Mouse (Mus musculus) mature B cell (primary cell): Measurements from ENCODE around the gene Cd200r2.
"Not testable (repeated sequence)": the region's sequence is repeated elsewhere in the genome, so short reads cannot be mapped to it uniquely, and the experiment has no call there.

Experiments used
- in situ Hi-C: fragments of 300-500 bp; cut with MboI; formaldehyde crosslinking; loops from 2 replicates; pipeline ENCODE4 v1.14.3; 2019

The Cd200r2 gene

DNA sequence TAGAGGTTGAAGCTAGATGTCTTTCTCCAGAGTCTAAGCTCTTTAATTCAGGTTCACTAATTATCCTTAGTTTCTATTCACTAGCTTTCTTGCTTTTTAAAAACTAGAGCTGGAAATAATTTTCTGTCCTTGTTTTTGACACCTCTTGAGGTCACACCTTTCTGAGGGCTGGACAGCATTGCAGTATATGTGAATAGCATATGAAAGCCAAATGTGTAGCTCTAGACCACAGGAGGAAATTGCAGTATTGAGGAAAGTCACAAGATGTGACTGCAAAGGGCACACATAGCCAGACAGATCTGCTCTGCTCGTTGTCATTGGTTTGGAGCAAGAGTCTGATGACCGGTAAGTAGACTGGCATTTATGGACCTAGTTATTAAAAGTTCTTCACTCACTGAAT, at the start of gene Cd200r2:
TSS of gene Cd200r2 (plus strand) at position 301 of the 400 bp plus-strand sequence.
- in situ Hi-C loops, result no loop called here

DNA sequence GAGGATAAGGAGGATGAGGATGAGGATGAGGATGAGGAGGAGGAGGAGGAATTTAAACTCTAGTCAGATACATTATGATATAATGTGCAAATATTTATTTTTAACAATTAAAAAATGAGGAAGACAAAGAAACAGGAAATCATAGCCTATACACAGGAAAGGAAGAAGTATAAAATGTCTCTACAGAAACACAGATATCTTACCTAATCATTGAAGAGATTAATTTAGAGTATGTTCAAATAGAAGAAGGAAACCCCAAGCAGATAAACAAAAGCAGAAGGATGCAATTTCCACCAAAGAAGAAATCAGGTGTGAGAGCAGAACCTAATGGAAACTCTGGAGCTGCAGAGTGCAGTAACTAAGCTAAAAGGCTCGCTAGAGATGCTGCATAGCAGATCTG, 48.9 kb upstream of the Cd200r2 start:
- in situ Hi-C loops, result no loop called here

- in situ Hi-C loops, result no loop called here
Observed at GRCm38 (mm10) chr16:44820545-44820944, 46.4 kb upstream of the Cd200r2 start.

- in situ Hi-C loops, result no loop called here
Observed at GRCm38 (mm10) chr16:44832286-44832685, 34.6 kb upstream of the Cd200r2 start.

GRCm38 (mm10) chr16:44833189-44833588, 33.7 kb upstream of the Cd200r2 start:
- in situ Hi-C loops, result not testable (repeated sequence)

- in situ Hi-C loops, result no loop called here
Observed at GRCm38 (mm10) chr16:44875178-44875577, 8.3 kb downstream of the Cd200r2 start.

DNA sequence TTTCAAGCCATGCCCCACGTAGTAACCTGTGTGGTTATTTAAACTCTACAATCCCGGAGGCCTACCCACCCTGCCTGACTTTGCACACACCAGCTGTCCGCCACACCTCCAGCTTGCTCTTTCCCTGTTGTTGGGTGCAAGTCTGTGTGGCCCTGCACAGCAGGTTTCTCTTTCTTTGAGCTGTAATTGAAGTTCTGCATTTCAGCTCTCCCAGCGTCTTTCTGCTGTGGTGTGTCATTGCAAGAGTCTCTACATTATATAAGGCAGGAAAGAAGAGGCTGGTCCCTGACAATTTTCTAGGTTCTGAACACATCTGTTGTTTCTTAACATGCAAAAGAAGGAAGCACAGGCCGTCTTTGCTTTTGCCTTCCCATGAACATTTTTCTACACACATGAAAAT, 9.7 kb downstream of the Cd200r2 start:
- in situ Hi-C loops, result no loop called here

- in situ Hi-C loops, result no loop called here
Observed at GRCm38 (mm10) chr16:44877595-44877994, 10.7 kb downstream of the Cd200r2 start.

- in situ Hi-C loops, result no loop called here
Observed at GRCm38 (mm10) chr16:44890814-44891213, 23.9 kb downstream of the Cd200r2 start.

DNA sequence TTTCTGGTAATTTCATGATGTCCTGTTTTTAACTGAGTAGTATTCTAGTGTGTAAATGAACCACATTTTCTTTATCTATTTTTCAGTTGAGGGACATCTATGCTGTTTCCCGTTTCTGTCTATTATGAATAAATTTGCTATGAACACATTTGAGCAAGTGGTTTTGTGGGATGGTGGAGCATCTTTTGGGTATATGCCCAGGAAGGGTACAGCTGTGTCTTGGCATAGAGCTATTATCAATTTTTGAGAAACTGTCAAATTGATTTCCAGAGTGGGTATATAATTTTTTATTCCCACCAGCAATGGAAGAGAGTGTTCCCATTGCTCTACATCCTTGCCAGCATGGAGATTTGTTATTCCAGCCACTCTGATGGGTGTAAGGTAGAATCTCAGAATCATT, 65.1 kb downstream of the Cd200r2 start:
- in situ Hi-C loops, result no loop called here

DNA sequence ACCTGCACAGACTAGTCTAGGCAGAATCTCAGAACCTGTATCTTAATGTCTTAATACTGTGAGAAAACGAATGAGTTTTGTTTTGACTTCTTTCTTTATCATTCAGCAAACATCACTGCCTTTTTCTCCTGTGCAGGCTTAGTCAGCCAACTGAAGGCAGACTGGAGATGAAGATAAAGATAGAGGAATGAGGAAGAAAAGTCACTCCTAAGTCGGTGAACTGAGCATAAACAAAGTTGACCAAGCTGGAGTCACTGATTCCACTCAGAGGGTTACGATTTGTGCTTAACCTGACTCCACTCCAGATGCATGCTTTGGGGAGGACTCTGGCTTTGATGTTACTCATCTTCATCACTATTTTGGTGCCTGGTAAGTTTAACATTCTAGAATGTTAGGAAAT, 76.6 kb downstream of the Cd200r2 start, which contains the start of gene Cd200r3:
TSS of gene Cd200r3 (plus strand) at position 211 of the 400 bp plus-strand sequence.
- in situ Hi-C loops, result no loop called here

GRCm38 (mm10) chr16:44951360-44952114, 84.6 kb downstream of the Cd200r2 start:
- in situ Hi-C loops, result no loop called here

GRCm38 (mm10) chr16:44962296-44962695, 95.4 kb downstream of the Cd200r2 start:
- in situ Hi-C loops, result no loop called here

DNA sequence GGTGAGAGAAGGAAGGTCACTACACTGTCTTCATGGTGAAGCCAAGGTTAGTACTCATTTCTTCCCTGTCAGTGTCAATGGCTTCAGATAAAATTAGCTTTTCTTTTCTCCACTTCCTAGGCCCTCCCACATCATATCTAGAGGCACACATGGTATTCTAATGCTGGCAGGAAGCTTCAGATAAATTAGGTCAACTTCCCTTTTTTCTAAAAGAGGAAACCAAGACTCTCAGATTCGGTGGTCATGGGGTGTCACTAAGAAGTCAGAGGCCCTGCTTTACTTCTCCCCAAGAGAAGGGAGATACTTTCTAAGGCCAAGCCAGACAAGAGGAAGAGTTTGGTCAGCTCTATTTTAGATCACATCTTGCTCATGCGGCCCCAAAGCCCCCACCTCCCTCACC, 95.9 kb downstream of the Cd200r2 start:
- in situ Hi-C loops, result no loop called here

GRCm38 (mm10) chr16:44964526-44965374, 97.9 kb downstream of the Cd200r2 start:
- in situ Hi-C loops, result no loop called here

DNA sequence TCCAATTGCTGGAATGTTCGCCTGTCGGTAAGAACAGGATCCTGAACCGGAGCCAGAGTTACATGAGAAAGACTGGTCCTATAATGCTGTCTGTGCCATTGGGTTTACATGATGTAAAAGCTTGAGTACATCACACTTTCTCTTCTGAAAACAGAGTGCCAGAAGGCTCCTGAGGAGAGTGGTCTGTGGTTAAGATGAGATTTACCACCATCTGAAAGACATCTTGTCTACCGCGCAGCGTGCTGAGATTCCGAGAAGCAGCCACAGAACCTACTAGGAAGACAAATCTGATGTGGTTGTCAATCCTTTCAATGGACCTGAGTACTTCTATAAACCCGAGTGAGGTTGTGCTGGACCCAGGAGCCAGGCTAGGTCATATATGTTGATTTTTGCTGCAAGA, 98.5 kb downstream of the Cd200r2 start:
- in situ Hi-C loops, result no loop called here
